Mouse (Mus musculus) granulocyte monocyte progenitor cell, adult 5-6 weeks (primary cell): ENCODE data around the gene Cat. TPM values are rescaled to one million over a fixed set of nuclear protein-coding genes. Genes with fewer than 3 reads are reported as not detected.

Experiments
- ATAC-seq: replicated peaks from 2 replicates; pipeline ENCODE4 v1.8.0; 2016; ENCODE audit warnings: mild to moderate bottlenecking, moderate TSS enrichment, inconsistent platforms; ENCODE audit not compliant: poor library complexity, severe bottlenecking
- total RNA-seq, 2 experiments: library from RNA; stranded (forward) in 1 of 2; stranded (reverse) in 1 of 2; fragments of 200-712, 200-1000 nt in 1 of 2; fragments of >200 nt in 1 of 2; fragmentation: Nextera tagmentation in 1 of 2; gene quantifications; 2 replicates each; pipeline ENCODE4 v1.2.3; 2014 to 2017

The Cat gene
- total RNA-seq (2014; fragmentation: Nextera tagmentation): 77.7 and 79.5 TPM in 2 replicates
- total RNA-seq (2017): 34.7 and 44.5 TPM in 2 replicates

DNA sequence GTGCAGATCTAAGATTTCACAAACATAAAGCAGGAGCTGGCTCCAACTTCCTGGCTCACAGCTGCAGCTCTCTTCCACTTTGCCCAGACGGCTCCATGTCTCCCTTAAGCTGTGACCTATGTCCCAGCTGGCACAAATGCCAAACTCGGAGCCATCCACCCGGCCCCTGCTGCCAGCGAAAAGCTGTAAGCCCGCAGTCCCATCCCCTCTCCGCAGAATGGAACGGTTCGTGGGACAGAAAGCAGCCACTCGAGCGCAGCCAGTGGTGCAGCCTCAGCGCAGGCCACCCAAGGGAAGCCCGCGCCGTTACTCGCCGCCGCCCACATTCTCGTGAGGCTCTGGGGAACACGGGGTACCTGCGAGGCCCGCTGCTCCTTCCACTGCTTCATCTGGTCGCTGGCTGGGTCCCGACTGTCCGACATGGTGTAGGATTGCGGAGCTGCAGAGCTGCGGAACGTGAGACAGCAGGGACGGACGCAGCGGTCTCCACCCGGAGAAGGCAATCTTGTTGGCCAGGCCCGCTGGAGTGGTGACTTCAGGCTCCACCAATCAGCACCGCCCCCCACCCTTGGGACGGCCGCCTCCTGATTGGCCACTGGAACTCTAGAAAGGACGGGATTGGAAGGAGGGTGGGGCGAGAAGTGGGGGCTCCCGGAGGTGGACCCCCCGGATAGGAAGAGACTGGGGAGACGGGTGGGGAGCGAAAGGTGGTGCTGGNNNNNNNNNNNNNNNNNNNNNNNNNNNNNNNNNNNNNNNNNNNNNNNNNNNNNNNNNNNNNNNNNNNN, at the start of gene Cat:
TSS of gene Cat (minus strand) at position 544 of the 785 bp plus-strand sequence.
- peak; percentile 92 for ATAC-seq

DNA sequence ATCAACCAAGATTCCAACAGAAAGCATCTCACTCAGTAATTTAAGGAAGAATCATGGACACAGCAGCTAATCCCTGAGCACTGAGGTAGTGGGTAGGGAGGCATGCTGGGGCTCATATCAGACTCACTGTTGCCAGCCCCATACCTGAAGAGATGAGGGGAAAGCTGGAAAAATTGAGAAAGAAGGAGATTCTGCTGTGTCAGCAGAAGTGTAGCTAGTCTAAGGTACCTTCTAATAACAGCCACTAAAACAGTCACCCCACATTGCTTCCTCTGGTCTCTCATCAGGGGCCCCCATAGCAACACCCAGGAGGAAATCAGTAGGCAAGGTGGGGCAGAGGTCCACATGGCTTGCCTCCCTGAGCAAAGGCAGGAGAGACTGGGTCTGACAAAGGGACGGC, 40.6 kb upstream of the Cat start:
- no peak for ATAC-seq

DNA sequence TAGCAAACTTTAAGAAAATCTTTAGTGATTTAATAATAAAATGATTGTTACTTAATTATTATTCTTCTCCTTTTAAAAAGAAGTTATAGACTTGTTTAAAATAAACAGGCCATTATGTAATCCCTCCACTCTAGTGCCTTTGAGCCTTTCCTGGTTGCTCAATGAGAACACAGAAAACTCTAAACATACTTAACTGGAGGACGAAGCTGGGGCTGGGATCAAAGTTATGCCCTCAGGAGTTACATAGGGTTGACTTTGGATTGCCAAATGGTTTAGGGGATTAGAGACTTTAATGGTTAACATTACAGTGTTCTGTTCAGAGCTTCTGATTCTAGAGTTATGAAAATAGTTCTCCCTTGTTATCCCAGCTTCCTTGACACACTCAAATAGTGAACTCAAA, 31.5 kb upstream of the Cat start:
- ATAC-seq: no peak

- ATAC-seq: no peak
Measured at GRCm38 (mm10) chr2:103515513-103516180, 30.7 kb upstream of the Cat start.

- no peak for ATAC-seq
Measured at GRCm38 (mm10) chr2:103512066-103512795, 27.3 kb upstream of the Cat start.

GRCm38 (mm10) chr2:103511631-103512030, 26.7 kb upstream of the Cat start:
- no peak for ATAC-seq

GRCm38 (mm10) chr2:103511042-103511441, 26.1 kb upstream of the Cat start:
- no peak for ATAC-seq

DNA sequence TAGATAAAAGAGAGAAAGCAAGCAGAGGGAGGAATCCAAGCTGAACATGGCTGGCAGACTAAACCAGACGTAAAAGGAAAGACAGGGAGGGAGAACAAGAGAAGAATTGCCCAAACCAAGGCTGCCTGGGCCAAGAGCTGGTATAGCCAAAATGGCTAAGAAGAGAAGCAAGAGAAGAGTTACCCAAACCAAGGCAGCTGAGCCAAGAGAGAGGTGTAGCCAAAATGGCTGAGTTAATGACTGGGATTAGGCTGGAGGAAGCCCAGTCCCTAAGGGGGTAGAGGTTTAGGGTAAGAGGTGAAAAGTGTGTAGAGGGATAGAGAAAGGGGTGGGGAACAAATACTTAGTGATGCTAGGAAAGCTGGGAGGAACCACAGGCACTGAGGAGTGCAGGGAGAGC, 22.7 kb upstream of the Cat start:
- no peak for ATAC-seq

DNA sequence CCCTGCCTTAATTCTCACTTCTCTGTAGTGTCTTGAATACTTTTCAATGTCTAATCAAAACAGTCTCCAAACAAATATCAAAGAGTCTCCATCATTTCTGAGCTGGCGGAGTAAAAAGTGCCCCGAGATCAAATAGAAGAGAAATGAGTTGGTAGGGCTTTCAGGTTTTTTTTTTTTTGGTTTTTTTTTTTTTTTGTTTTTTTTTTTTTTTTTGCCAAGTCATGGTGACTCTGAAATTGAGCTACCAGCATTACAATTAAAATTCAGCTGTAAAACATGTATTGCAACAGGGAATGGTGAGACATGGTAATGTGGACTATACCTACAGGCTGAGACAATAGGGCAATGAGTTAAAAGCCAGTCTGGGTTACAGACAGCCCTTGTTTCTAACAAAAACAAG, 21.0 kb upstream of the Cat start:
- ATAC-seq: no peak

- ATAC-seq: no peak
Measured at GRCm38 (mm10) chr2:103504463-103504862, 19.5 kb upstream of the Cat start.

DNA sequence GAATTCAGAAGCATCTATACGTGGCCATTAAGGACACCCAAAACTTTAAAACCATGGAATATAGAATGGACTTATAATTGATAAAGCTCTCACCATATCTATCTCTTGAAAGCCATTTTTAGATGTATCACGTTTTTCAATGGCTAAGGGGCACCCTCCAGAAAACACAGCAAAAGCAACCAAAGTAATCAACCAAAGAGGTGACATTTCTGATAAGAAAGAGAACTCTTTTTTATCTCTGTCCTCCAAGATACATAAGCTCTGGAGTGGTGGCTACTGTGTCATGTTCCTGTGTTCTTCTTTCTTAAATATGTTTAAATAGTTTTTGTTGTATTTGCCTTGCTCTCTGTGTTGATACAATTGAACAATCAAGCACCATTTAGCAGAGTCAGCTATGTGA, 15.8 kb upstream of the Cat start:
- ATAC-seq: no peak

- peak; percentile 58 for ATAC-seq
Measured at GRCm38 (mm10) chr2:103495633-103496418, 10.9 kb upstream of the Cat start.

- no peak for ATAC-seq
Measured at GRCm38 (mm10) chr2:103493827-103494226, 8.9 kb upstream of the Cat start.

DNA sequence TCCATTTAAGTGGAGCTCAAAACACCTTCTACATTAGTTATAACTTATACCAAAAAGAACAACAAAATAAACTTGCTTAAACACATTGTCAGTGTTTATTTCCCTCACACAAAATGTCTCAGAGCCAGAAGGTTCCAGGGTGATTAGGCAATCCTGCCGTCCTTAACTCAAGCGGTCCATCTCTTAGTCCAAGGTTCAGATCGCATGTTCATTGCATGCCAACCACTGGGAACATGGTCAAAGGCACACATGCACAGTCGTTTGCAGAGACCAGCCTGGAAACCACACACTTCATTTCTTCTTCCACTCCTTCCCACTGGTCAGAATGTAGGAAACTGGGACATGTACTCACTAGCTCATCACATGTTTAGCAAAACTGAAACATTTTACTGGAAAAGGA, 7.6 kb upstream of the Cat start:
- no peak for ATAC-seq

- no peak for ATAC-seq
Measured at GRCm38 (mm10) chr2:103483986-103484520, 907 bp downstream of the Cat start.

GRCm38 (mm10) chr2:103483289-103483985, 1.5 kb downstream of the Cat start:
- ATAC-seq: no peak

DNA sequence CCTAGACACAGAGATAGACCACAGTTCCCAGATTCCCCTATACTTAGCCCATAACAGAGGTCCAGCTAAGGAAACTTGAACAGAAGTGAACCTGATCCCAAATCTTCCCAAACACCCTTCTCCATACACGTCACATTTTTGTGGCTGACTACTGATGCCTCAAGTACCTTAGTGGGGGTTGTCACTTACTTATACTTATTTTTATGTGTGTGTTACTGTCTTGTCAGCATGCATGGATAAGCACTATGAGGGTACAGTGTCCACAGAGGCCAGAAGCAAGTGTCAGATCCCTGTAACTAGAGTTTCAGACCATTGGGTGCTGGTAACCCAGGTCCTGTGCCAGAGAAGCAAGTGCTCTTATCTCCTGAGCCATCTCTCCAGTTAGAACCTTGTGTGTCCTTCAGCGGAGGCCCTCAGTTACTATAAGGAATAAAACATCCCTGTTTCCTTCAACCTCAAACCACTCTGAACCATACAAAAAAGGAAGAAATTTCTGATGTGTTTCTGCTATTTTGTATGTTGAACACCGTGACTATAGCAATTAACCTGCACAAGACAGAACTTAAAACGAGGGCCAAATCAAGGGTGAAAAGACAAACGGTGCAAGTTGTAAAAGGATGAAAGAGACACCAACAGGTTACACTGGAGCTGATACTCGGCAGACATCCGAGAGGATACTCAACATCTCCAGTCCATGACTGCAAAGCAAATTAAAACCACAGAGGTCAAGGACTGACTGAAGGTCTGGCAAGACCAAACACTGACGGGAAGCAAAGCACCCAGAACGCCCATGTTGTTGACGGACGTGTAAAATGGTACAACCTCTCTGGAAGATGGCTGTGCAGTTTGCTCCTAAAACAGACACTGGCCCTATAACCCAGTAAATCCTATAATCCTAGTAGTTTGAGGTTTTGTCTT, 3.4 kb downstream of the Cat start:
- no peak for ATAC-seq

DNA sequence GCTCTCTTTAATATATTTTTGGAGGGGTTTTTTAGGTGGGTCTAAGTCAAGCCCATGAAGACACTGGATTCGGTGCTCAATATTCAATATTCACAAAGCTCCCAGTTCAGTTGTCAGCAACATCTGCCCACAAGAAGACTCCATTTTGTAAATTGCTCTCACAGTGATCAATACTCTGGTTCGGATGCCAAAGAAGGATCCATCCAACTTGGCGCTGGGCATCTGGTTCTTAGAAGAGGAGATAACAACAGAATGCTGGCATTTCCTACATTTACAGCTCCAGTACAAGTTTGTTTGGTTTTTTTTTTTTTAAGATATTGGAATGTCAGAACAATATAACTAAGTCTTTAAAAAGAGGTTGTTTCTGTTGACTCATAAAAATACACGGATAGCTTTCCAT, 4.1 kb downstream of the Cat start:
- ATAC-seq: no peak

- ATAC-seq: no peak
Measured at GRCm38 (mm10) chr2:103480240-103480639, 4.7 kb downstream of the Cat start.
